Mouse (Mus musculus) midbrain, embryonic 16.5 days (tissue): ENCODE measurements around the gene Gabarapl1. TPM values are rescaled to one million over a fixed set of nuclear protein-coding genes. Genes with fewer than 3 reads are reported as not detected.

ENCODE experiments used
- ATAC-seq: fragments of 200-750 bp; cut with Nextera tagmentation; 2 replicates; pipeline ENCODE4 v1.8.0; 2017; ENCODE audit warnings: moderate TSS enrichment
- H3K27ac ChIP-seq: fragments of 300-500 bp; sonication (generic); 2 replicates; pipeline ENCODE4 v1.5.1; 2014; ENCODE audit warnings: mild to moderate bottlenecking, low read length, mixed read lengths
- H3K27me3 ChIP-seq: fragments of 300-500 bp; sonication (generic); 2 replicates; pipeline ENCODE4 v1.6.1; 2014; ENCODE audit warnings: low read depth, low read length, mixed read lengths; ENCODE audit not compliant: control insufficient read depth, insufficient read depth
- H3K36me3 ChIP-seq: fragments of 300-500 bp; sonication (generic); 2 replicates; pipeline ENCODE4 v1.6.1; 2014; ENCODE audit warnings: mild to moderate bottlenecking, low read length, moderate library complexity, mixed read lengths; ENCODE audit not compliant: control insufficient read depth, insufficient read depth
- H3K4me1 ChIP-seq: fragments of 300-500 bp; sonication (generic); 2 replicates; pipeline ENCODE4 v1.6.1; 2014; ENCODE audit warnings: mild to moderate bottlenecking, low read length, mixed read lengths; ENCODE audit not compliant: control insufficient read depth, insufficient read depth
- H3K4me2 ChIP-seq: fragments of 300-500 bp; sonication (generic); 2 replicates; pipeline ENCODE4 v1.6.1; 2014; ENCODE audit warnings: mild to moderate bottlenecking, low read length, mixed read lengths
- H3K4me3 ChIP-seq: fragments of 300-500 bp; sonication (generic); 2 replicates; pipeline ENCODE4 v1.5.1; 2014; ENCODE audit warnings: low read depth, mild to moderate bottlenecking, low read length, moderate library complexity, mixed read lengths
- H3K9ac ChIP-seq: fragments of 300-500 bp; sonication (generic); 2 replicates; pipeline ENCODE4 v1.6.1; 2014; ENCODE audit warnings: low read depth, low read length, mixed read lengths
- H3K9me3 ChIP-seq: fragments of 300-500 bp; sonication (generic); replicated peaks from 2 replicates; pipeline ENCODE4 v1.6.1; 2014; ENCODE audit warnings: mild to moderate bottlenecking, low read length, mixed read lengths; ENCODE audit not compliant: control insufficient read depth, poor library complexity, severe bottlenecking
- WGBS: fragments of 180-500 bp; shearing (Covaris S2); extraction: QIAGEN DNeasy Blood & Tissue Kit; methylation state at CpG from one replicate; pipeline ENCODE4 v1.1.7; 2014; 5-methylcytosine and 5-hydroxymethylcytosine counted together
- polyA plus RNA-seq: library from polyadenylated mRNA; unstranded; fragments of >200 nt; fragmentation: Nextera tagmentation; extraction: Ambion mirVana; gene quantifications from 2 replicates; pipeline ENCODE4 v1.2.1, GENCODE M21; 2015

Gabarapl1 gene
- polyA plus RNA-seq, 1 experiment from 2014 or later, result 237 TPM

- 0 out of 2 replicates have a peak, but pooled peaks cover 2% of the 10 kb centered on the region for H3K4me1 ChIP-seq
- no peak overlapping the region for H3K9ac ChIP-seq
- no peak overlapping the region for H3K4me2 ChIP-seq
- no peaks in the 10 kb centered on the region for H3K27me3 ChIP-seq
- no peaks in the 10 kb centered on the region for H3K9me3 ChIP-seq
- WGBS, result 84% methylated on average over 2 of the region's 2 CpGs
- ATAC-seq, result no peak
- no peak overlapping the region for H3K27ac ChIP-seq
- H3K36me3 ChIP-seq, result no peaks in the 10 kb centered on the region
- H3K4me3 ChIP-seq, result no peak overlapping the region
Observed at GRCm38 (mm10) chr6:129547277-129547676, 14.3 kb downstream of the Gabarapl1 start.

- 69% methylated on average over 3 of the region's 3 CpGs for WGBS
- Histone ChIP-seq H3K4me1 (0 out of 2 replicates have a peak, but pooled peaks cover 2% of the 10 kb centered on the region), H3K36me3 (no peaks in the 10 kb centered on the region), H3K9ac (no peak overlapping the region), H3K4me2 (no peak overlapping the region), H3K9me3 (no peaks in the 10 kb centered on the region), H3K27ac (no peak overlapping the region), H3K27me3 (no peaks in the 10 kb centered on the region), H3K4me3 (no peak overlapping the region)
- no peak for ATAC-seq
Observed at GRCm38 (mm10) chr6:129548009-129548408, 15.0 kb downstream of the Gabarapl1 start.

- Histone ChIP-seq H3K36me3 (no peaks in the 10 kb centered on the region), H3K4me1 (peaks cover 6% of the 10 kb centered on the region; the same call in 1 of the 2 replicates), H3K4me2 (no peak overlapping the region), H3K27ac (no peak overlapping the region), H3K27me3 (no peaks in the 10 kb centered on the region), H3K9me3 (no peaks in the 10 kb centered on the region), H3K4me3 (no peak overlapping the region), H3K9ac (0 out of 2 replicates have a peak overlapping the region, but pooled peaks have one; percentile 7)
- peak; percentile 60 for ATAC-seq
Observed at GRCm38 (mm10) chr6:129557298-129558023, 24.5 kb downstream of the Gabarapl1 start.

- Histone ChIP-seq H3K27me3 (no peaks in the 10 kb centered on the region), H3K4me2 (0 out of 2 replicates have a peak overlapping the region, but pooled peaks have one; percentile 20), H3K4me3 (no peak overlapping the region), H3K36me3 (no peaks in the 10 kb centered on the region), H3K4me1 (peaks cover 6% of the 10 kb centered on the region; the same call in 1 of the 2 replicates), H3K9ac (no peak overlapping the region), H3K27ac (no peak overlapping the region), H3K9me3 (no peaks in the 10 kb centered on the region)
- WGBS, result 16% methylated on average over 12 of the region's 12 CpGs
- ATAC-seq, result peak; percentile 89
Observed at GRCm38 (mm10) chr6:129558946-129559640, 26.1 kb downstream of the Gabarapl1 start.

- H3K9me3 ChIP-seq, result no peaks in the 10 kb centered on the region
- H3K4me1 ChIP-seq, result peaks cover 6% of the 10 kb centered on the region; the same call in 1 of the 2 replicates
- no peaks in the 10 kb centered on the region for H3K27me3 ChIP-seq
- H3K27ac ChIP-seq, result no peak overlapping the region
- H3K4me3 ChIP-seq, result no peak overlapping the region
- H3K9ac ChIP-seq, result no peak overlapping the region
- peak; percentile 51 for ATAC-seq
- 56% methylated on average over 4 of the region's 4 CpGs for WGBS
- no peaks in the 10 kb centered on the region for H3K36me3 ChIP-seq
- no peak overlapping the region for H3K4me2 ChIP-seq
Observed at GRCm38 (mm10) chr6:129559641-129560027, 26.7 kb downstream of the Gabarapl1 start.

GRCm38 (mm10) chr6:129565257-129565656 is 32.3 kb downstream of the Gabarapl1 start:
- H3K27ac ChIP-seq, result no peak overlapping the region
- no peak for ATAC-seq
- WGBS, result 88% methylated on average over 2 of the region's 2 CpGs
- no peaks in the 10 kb centered on the region for H3K27me3 ChIP-seq
- no peak overlapping the region for H3K4me2 ChIP-seq
- H3K9me3 ChIP-seq, result no peaks in the 10 kb centered on the region
- no peaks in the 10 kb centered on the region for H3K36me3 ChIP-seq
- H3K4me1 ChIP-seq, result no peaks in the 10 kb centered on the region
- H3K9ac ChIP-seq, result no peak overlapping the region
- H3K4me3 ChIP-seq, result no peak overlapping the region

- H3K4me1 ChIP-seq, result no peaks in the 10 kb centered on the region
- H3K36me3 ChIP-seq, result no peaks in the 10 kb centered on the region
- no peaks in the 10 kb centered on the region for H3K27me3 ChIP-seq
- 41% methylated on average over 2 of the region's 2 CpGs for WGBS
- ATAC-seq, result no peak
- no peak overlapping the region for H3K4me3 ChIP-seq
- H3K9me3 ChIP-seq, result no peaks in the 10 kb centered on the region
- H3K4me2 ChIP-seq, result no peak overlapping the region
- no peak overlapping the region for H3K9ac ChIP-seq
- no peak overlapping the region for H3K27ac ChIP-seq
Observed at GRCm38 (mm10) chr6:129575315-129575714, 42.4 kb downstream of the Gabarapl1 start.

GRCm38 (mm10) chr6:129577605-129578004 is 44.6 kb downstream of the Gabarapl1 start, which contains the start of gene Klre1:
Gene Klre1, plus strand, starts transcription at chr6:129577905.
- Histone ChIP-seq H3K4me1 (no peaks in the 10 kb centered on the region), H3K9ac (no peak within 1 kb of the TSS), H3K27ac (no peak within 1 kb of the TSS), H3K4me2 (no peak within 1 kb of the TSS), H3K27me3 (no peaks in the 10 kb centered on the region), H3K36me3 (no peaks in the 10 kb centered on the region), H3K9me3 (no peaks in the 10 kb centered on the region), H3K4me3 (no peak within 1 kb of the TSS)
- ATAC-seq, result no peak
- WGBS, result 91% methylated on average over 8 of the region's 8 CpGs

- no peak for ATAC-seq
- no peaks in the 10 kb centered on the region for H3K4me1 ChIP-seq
- no peak overlapping the region for H3K4me2 ChIP-seq
- no peaks in the 10 kb centered on the region for H3K36me3 ChIP-seq
- 67% methylated on average over 4 of the region's 4 CpGs for WGBS
- no peak overlapping the region for H3K4me3 ChIP-seq
- no peaks in the 10 kb centered on the region for H3K9me3 ChIP-seq
- H3K27me3 ChIP-seq, result no peaks in the 10 kb centered on the region
- no peak overlapping the region for H3K9ac ChIP-seq
- no peak overlapping the region for H3K27ac ChIP-seq
Observed at GRCm38 (mm10) chr6:129581274-129581673, 48.3 kb downstream of the Gabarapl1 start.
